Mouse (Mus musculus): ENCODE data around the gene Supt5. TPM values are rescaled to one million over a fixed set of nuclear protein-coding genes. Genes with fewer than 3 reads are reported as not detected.

Gene Supt5
- polyA plus RNA-seq, 1 experiment from 2014 or later = 70.5 TPM

- 92% methylated on average over 10 of the region's 10 CpGs for WGBS
- H3K9ac ChIP-seq (ENCODE audit: low read depth, low read length) = no peak overlapping the region
- peaks cover 72% of the 10 kb centered on the region for H3K36me3 ChIP-seq (ENCODE audit: control insufficient read depth, insufficient read depth, low read length)
- H3K4me2 ChIP-seq (ENCODE audit: low read depth, low read length) = no peak overlapping the region
- H3K4me1 ChIP-seq (ENCODE audit: control insufficient read depth, insufficient read depth, low read length) = peaks cover 14% of the 10 kb centered on the region; the same call in 1 of the 2 replicates
- DNase-seq (ENCODE audit: low spot score) (no peak), ATAC-seq (ENCODE audit: low read depth) (no peak)
- no peak overlapping the region for H3K4me3 ChIP-seq (ENCODE audit: low read depth, low read length)
- no peaks in the 10 kb centered on the region for H3K9me3 ChIP-seq (ENCODE audit: control insufficient read depth, low read length)
- no peak overlapping the region for H3K27ac ChIP-seq (replicated peaks; ENCODE audit: low read depth, low read length)
- H3K27me3 ChIP-seq (replicated peaks; ENCODE audit: control insufficient read depth, insufficient read depth, low read length) = no peaks in the 10 kb centered on the region
Measured at GRCm38 (mm10) chr7:28359854-28360253, 21.3 kb upstream of the Supt5 start.

- peaks cover 14% of the 10 kb centered on the region; the same call in 1 of the 2 replicates for H3K4me1 ChIP-seq (ENCODE audit: control insufficient read depth, insufficient read depth, low read length)
- DNase-seq (ENCODE audit: low spot score) = no peak
- no peak overlapping the region for H3K4me2 ChIP-seq (ENCODE audit: low read depth, low read length)
- no peaks in the 10 kb centered on the region for H3K27me3 ChIP-seq (replicated peaks; ENCODE audit: control insufficient read depth, insufficient read depth, low read length)
- peaks cover 72% of the 10 kb centered on the region for H3K36me3 ChIP-seq (ENCODE audit: control insufficient read depth, insufficient read depth, low read length)
- peak overlapping the region; percentile 74 for H3K27ac ChIP-seq (replicated peaks; ENCODE audit: low read depth, low read length)
- ATAC-seq (ENCODE audit: low read depth) = 0 out of 2 replicates have a peak, but pooled peaks have one; percentile 5
- no peak overlapping the region for H3K9ac ChIP-seq (ENCODE audit: low read depth, low read length)
- no peak overlapping the region for H3K4me3 ChIP-seq (ENCODE audit: low read depth, low read length)
- 50% methylated on average over 7 of the region's 7 CpGs for WGBS
- no peaks in the 10 kb centered on the region for H3K9me3 ChIP-seq (ENCODE audit: control insufficient read depth, low read length)
Measured at GRCm38 (mm10) chr7:28358431-28358830, 19.9 kb upstream of the Supt5 start.

- no peaks in the 10 kb centered on the region for H3K9me3 ChIP-seq (ENCODE audit: control insufficient read depth, low read length)
- peak; percentile 54 for DNase-seq (ENCODE audit: low spot score)
- H3K4me1 ChIP-seq (ENCODE audit: control insufficient read depth, insufficient read depth, low read length) = peaks cover 14% of the 10 kb centered on the region; the same call in 1 of the 2 replicates
- peak overlapping the region; percentile 74 for H3K27ac ChIP-seq (replicated peaks; ENCODE audit: low read depth, low read length)
- H3K4me2 ChIP-seq (ENCODE audit: low read depth, low read length) = no peak overlapping the region
- WGBS = 3% methylated on average over 5 of the region's 5 CpGs
- no peaks in the 10 kb centered on the region for H3K27me3 ChIP-seq (replicated peaks; ENCODE audit: control insufficient read depth, insufficient read depth, low read length)
- H3K4me3 ChIP-seq (ENCODE audit: low read depth, low read length) = no peak overlapping the region
- no peak overlapping the region for H3K9ac ChIP-seq (ENCODE audit: low read depth, low read length)
- peaks cover 72% of the 10 kb centered on the region for H3K36me3 ChIP-seq (ENCODE audit: control insufficient read depth, insufficient read depth, low read length)
- peak; percentile 26; the same call in 1 of the 2 replicates for ATAC-seq (ENCODE audit: low read depth)
Measured at GRCm38 (mm10) chr7:28357984-28358383, 19.4 kb upstream of the Supt5 start.

- Histone ChIP-seq H3K4me3 (ENCODE audit: low read depth, low read length) (no peak overlapping the region), H3K9me3 (ENCODE audit: control insufficient read depth, low read length) (no peaks in the 10 kb centered on the region), H3K27me3 (replicated peaks; ENCODE audit: control insufficient read depth, insufficient read depth, low read length) (no peaks in the 10 kb centered on the region), H3K27ac (replicated peaks; ENCODE audit: low read depth, low read length) (peak overlapping the region; percentile 74), H3K36me3 (ENCODE audit: control insufficient read depth, insufficient read depth, low read length) (peaks cover 72% of the 10 kb centered on the region), H3K4me2 (ENCODE audit: low read depth, low read length) (no peak overlapping the region), H3K4me1 (ENCODE audit: control insufficient read depth, insufficient read depth, low read length) (peaks cover 15% of the 10 kb centered on the region; the same call in 1 of the 2 replicates), H3K9ac (ENCODE audit: low read depth, low read length) (0 out of 2 replicates have a peak overlapping the region, but pooled peaks have one; percentile 20)
- WGBS = 5% methylated on average over 3 of the region's 5 CpGs
- DNase-seq (ENCODE audit: low spot score) (peak; percentile 72), ATAC-seq (ENCODE audit: low read depth) (peak; percentile 42)
Measured at GRCm38 (mm10) chr7:28356981-28357380, 18.4 kb upstream of the Supt5 start.

GRCm38 (mm10) chr7:28355221-28355620 lies 16.7 kb upstream of the Supt5 start:
- H3K36me3 ChIP-seq (ENCODE audit: control insufficient read depth, insufficient read depth, low read length) = peaks cover 59% of the 10 kb centered on the region
- no peak for ATAC-seq (ENCODE audit: low read depth)

GRCm38 (mm10) chr7:28354596-28354995 lies 16.1 kb upstream of the Supt5 start:
- 96% methylated on average over 3 of the region's 3 CpGs for WGBS
- Histone ChIP-seq H3K9me3 (ENCODE audit: control insufficient read depth, low read length) (no peaks in the 10 kb centered on the region), H3K9ac (ENCODE audit: low read depth, low read length) (no peak overlapping the region), H3K4me3 (ENCODE audit: low read depth, low read length) (no peak overlapping the region), H3K4me2 (ENCODE audit: low read depth, low read length) (no peak overlapping the region), H3K27me3 (replicated peaks; ENCODE audit: control insufficient read depth, insufficient read depth, low read length) (no peaks in the 10 kb centered on the region), H3K27ac (replicated peaks; ENCODE audit: low read depth, low read length) (no peak overlapping the region), H3K4me1 (ENCODE audit: control insufficient read depth, insufficient read depth, low read length) (peaks cover 25% of the 10 kb centered on the region; the same call in 1 of the 2 replicates), H3K36me3 (ENCODE audit: control insufficient read depth, insufficient read depth, low read length) (peaks cover 53% of the 10 kb centered on the region)
- ATAC-seq (ENCODE audit: low read depth) (no peak), DNase-seq (ENCODE audit: low spot score) (no peak)

More at GRCm38 (mm10) chr7:28355221-28355620, 16.7 kb upstream of the Supt5 start:
- H3K27me3 ChIP-seq (replicated peaks; ENCODE audit: control insufficient read depth, insufficient read depth, low read length) = no peaks in the 10 kb centered on the region
- no peak overlapping the region for H3K4me2 ChIP-seq (ENCODE audit: low read depth, low read length)
- H3K9ac ChIP-seq (ENCODE audit: low read depth, low read length) = no peak overlapping the region
- H3K27ac ChIP-seq (replicated peaks; ENCODE audit: low read depth, low read length) = no peak overlapping the region
- H3K4me3 ChIP-seq (ENCODE audit: low read depth, low read length) = no peak overlapping the region
- 91% methylated on average over 3 of the region's 3 CpGs for WGBS
- H3K4me1 ChIP-seq (ENCODE audit: control insufficient read depth, insufficient read depth, low read length) = peaks cover 21% of the 10 kb centered on the region; the same call in 1 of the 2 replicates
- no peaks in the 10 kb centered on the region for H3K9me3 ChIP-seq (ENCODE audit: control insufficient read depth, low read length)
- no peak for DNase-seq (ENCODE audit: low spot score)

GRCm38 (mm10) chr7:28354113-28354581 lies 15.6 kb upstream of the Supt5 start:
- DNase-seq (ENCODE audit: low spot score) = no peak
- no peak overlapping the region for H3K9ac ChIP-seq (ENCODE audit: low read depth, low read length)
- no peaks in the 10 kb centered on the region for H3K27me3 ChIP-seq (replicated peaks; ENCODE audit: control insufficient read depth, insufficient read depth, low read length)
- 87% methylated on average over 3 of the region's 3 CpGs for WGBS
- H3K4me3 ChIP-seq (ENCODE audit: low read depth, low read length) = no peak overlapping the region
- no peak overlapping the region for H3K27ac ChIP-seq (replicated peaks; ENCODE audit: low read depth, low read length)
- H3K36me3 ChIP-seq (ENCODE audit: control insufficient read depth, insufficient read depth, low read length) = peaks cover 48% of the 10 kb centered on the region
- H3K4me2 ChIP-seq (ENCODE audit: low read depth, low read length) = no peak overlapping the region
- H3K9me3 ChIP-seq (ENCODE audit: control insufficient read depth, low read length) = no peaks in the 10 kb centered on the region
- ATAC-seq (ENCODE audit: low read depth) = no peak
- H3K4me1 ChIP-seq (ENCODE audit: control insufficient read depth, insufficient read depth, low read length) = peaks cover 28% of the 10 kb centered on the region; the same call in 1 of the 2 replicates

GRCm38 (mm10) chr7:28353267-28353666 lies 14.7 kb upstream of the Supt5 start:
- DNase-seq (ENCODE audit: low spot score) (no peak), ATAC-seq (ENCODE audit: low read depth) (no peak)
- Histone ChIP-seq H3K9ac (ENCODE audit: low read depth, low read length) (no peak overlapping the region), H3K4me3 (ENCODE audit: low read depth, low read length) (no peak overlapping the region), H3K9me3 (ENCODE audit: control insufficient read depth, low read length) (no peaks in the 10 kb centered on the region), H3K27ac (replicated peaks; ENCODE audit: low read depth, low read length) (no peak overlapping the region), H3K27me3 (replicated peaks; ENCODE audit: control insufficient read depth, insufficient read depth, low read length) (no peaks in the 10 kb centered on the region), H3K36me3 (ENCODE audit: control insufficient read depth, insufficient read depth, low read length) (peaks cover 44% of the 10 kb centered on the region), H3K4me2 (ENCODE audit: low read depth, low read length) (no peak overlapping the region), H3K4me1 (ENCODE audit: control insufficient read depth, insufficient read depth, low read length) (peaks cover 28% of the 10 kb centered on the region; the same call in 1 of the 2 replicates)
- WGBS = 93% methylated on average over 2 of the region's 2 CpGs

- WGBS = 32% methylated on average over 4 of the region's 4 CpGs
- H3K4me1 ChIP-seq (ENCODE audit: control insufficient read depth, insufficient read depth, low read length) = peaks cover 16% of the 10 kb centered on the region; the same call in 1 of the 2 replicates
Measured at GRCm38 (mm10) chr7:28351676-28352191, 13.2 kb upstream of the Supt5 start.

More at GRCm38 (mm10) chr7:28351676-28352191, 13.2 kb upstream of the Supt5 start:
- no peak for ATAC-seq (ENCODE audit: low read depth)
- peaks cover 44% of the 10 kb centered on the region for H3K36me3 ChIP-seq (ENCODE audit: control insufficient read depth, insufficient read depth, low read length)
- H3K27ac ChIP-seq (replicated peaks; ENCODE audit: low read depth, low read length) = no peak overlapping the region
- no peaks in the 10 kb centered on the region for H3K9me3 ChIP-seq (ENCODE audit: control insufficient read depth, low read length)
- peak overlapping the region; percentile 98 for H3K9ac ChIP-seq (ENCODE audit: low read depth, low read length)
- H3K4me2 ChIP-seq (ENCODE audit: low read depth, low read length) = peak overlapping the region; percentile 63
- no peaks in the 10 kb centered on the region for H3K27me3 ChIP-seq (replicated peaks; ENCODE audit: control insufficient read depth, insufficient read depth, low read length)
- no peak for DNase-seq (ENCODE audit: low spot score)
- H3K4me3 ChIP-seq (ENCODE audit: low read depth, low read length) = peak overlapping the region; percentile 91

Data from embryonic facial prominence, embryonic 14.5 days (tissue).